Comparison of ENCODE assay signal across 8 mouse cellular contexts in the genomic region with DNA sequence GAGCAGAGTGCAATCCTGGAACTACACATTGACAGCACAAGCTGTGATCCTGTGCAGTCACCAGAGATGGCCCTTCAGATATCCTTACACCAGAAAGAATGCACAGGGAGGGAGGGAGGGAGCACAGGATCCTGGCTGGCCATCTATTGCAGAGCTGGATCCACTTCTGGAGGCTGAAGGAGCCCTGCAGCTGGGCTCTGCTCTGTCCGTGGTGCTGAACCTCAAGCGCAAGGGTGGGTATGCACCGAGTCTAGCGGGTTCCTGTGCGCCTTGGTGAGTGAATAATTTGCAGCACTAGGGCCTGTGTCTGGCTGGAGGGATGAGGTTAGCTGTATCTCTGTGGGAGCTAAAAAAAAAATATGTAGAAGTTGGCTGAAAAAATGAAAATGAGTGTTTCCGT. TPM values are rescaled to one million over a fixed set of nuclear protein-coding genes. Genes with fewer than 3 reads are reported as not detected.
DNase-seq lines count a peak whose midpoint lies in the region; ATAC-seq and TF ChIP-seq lines count a peak whose summit lies in the region.

No protein-coding gene starts in this region.

- no peaks in the 10 kb centered on the region for H3K27me3 ChIP-seq in hindbrain, embryonic 10.5 days (ENCODE audit: insufficient read depth, poor library complexity, severe bottlenecking)
- H3K27me3 ChIP-seq in hindbrain, embryonic 12.5 days, result no peaks in the 10 kb centered on the region
- peaks cover 2% of the 10 kb centered on the region for H3K27me3 ChIP-seq in Patski
- H3K27me3 ChIP-seq in embryonic facial prominence, embryonic 15.5 days, result no peaks in the 10 kb centered on the region
- H3K27me3 ChIP-seq in forebrain, embryonic 16.5 days (replicated peaks; ENCODE audit: control insufficient read depth, insufficient read depth, low read length), result no peaks in the 10 kb centered on the region

- no peak overlapping the region for H3K27ac ChIP-seq in hindbrain, embryonic 10.5 days
- no peak overlapping the region for H3K27ac ChIP-seq in hindbrain, embryonic 12.5 days
- H3K27ac ChIP-seq in embryonic facial prominence, embryonic 15.5 days (replicated peaks), result no peak overlapping the region
- H3K27ac ChIP-seq in forebrain, embryonic 16.5 days (ENCODE audit: low read length), result no peak overlapping the region

- no peak for TF ChIP-seq CTCF in Patski (IDR thresholded peaks at IDR 0.05)

- in situ Hi-C loops in Patski (cut with MboI; ENCODE audit: low pct_unique_long_range_greater_than_20kb), result no loop called here

- no peaks in the 10 kb centered on the region for H3K36me3 ChIP-seq in hindbrain, embryonic 10.5 days
- H3K36me3 ChIP-seq in hindbrain, embryonic 12.5 days, result no peaks in the 10 kb centered on the region
- no peaks in the 10 kb centered on the region for H3K36me3 ChIP-seq in embryonic facial prominence, embryonic 15.5 days
- H3K36me3 ChIP-seq in forebrain, embryonic 16.5 days (ENCODE audit: control insufficient read depth, insufficient read depth), result no peaks in the 10 kb centered on the region

- H3K4me1 ChIP-seq in hindbrain, embryonic 10.5 days (replicated peaks), result no peaks in the 10 kb centered on the region
- no peaks in the 10 kb centered on the region for H3K4me1 ChIP-seq in hindbrain, embryonic 12.5 days
- H3K4me1 ChIP-seq in embryonic facial prominence, embryonic 15.5 days, result no peaks in the 10 kb centered on the region
- no peaks in the 10 kb centered on the region for H3K4me1 ChIP-seq in forebrain, embryonic 16.5 days (replicated peaks; ENCODE audit: control insufficient read depth, insufficient read depth, low read length)

- CTCF ChIA-PET in Patski (lab: Charles Lee), result no interaction called here

- POLR2A ChIA-PET in Patski (lab: Charles Lee), result no interaction called here

- no peak overlapping the region for H3K4me3 ChIP-seq in hindbrain, embryonic 10.5 days
- H3K4me3 ChIP-seq in hindbrain, embryonic 12.5 days, result no peak overlapping the region
- H3K4me3 ChIP-seq in embryonic facial prominence, embryonic 15.5 days (replicated peaks), result no peak overlapping the region
- no peak overlapping the region for H3K4me3 ChIP-seq in forebrain, embryonic 16.5 days (replicated peaks; ENCODE audit: low read length)

- H3K9me3 ChIP-seq in hindbrain, embryonic 10.5 days, result no peaks in the 10 kb centered on the region
- H3K9me3 ChIP-seq in hindbrain, embryonic 12.5 days (replicated peaks), result no peaks in the 10 kb centered on the region
- H3K9me3 ChIP-seq in embryonic facial prominence, embryonic 15.5 days (replicated peaks), result no peaks in the 10 kb centered on the region
- no peaks in the 10 kb centered on the region for H3K9me3 ChIP-seq in forebrain, embryonic 16.5 days (ENCODE audit: control insufficient read depth, low read length)

- ATAC-seq in hindbrain, embryonic 12.5 days (ENCODE audit: low FRiP score), result no peak
- peak; percentile 69 for ATAC-seq in Patski
- ATAC-seq in embryonic facial prominence, embryonic 15.5 days (ENCODE audit: insufficient number of reproducible peaks, low FRiP score, low TSS enrichment, low read depth), result peak; percentile 69; the same call in 1 of the 2 replicates
- no peak for ATAC-seq in forebrain, embryonic 16.5 days

- no peak overlapping the region for H3K4me2 ChIP-seq in hindbrain, embryonic 12.5 days (replicated peaks)
- no peak overlapping the region for H3K4me2 ChIP-seq in embryonic facial prominence, embryonic 15.5 days (replicated peaks)
- no peak overlapping the region for H3K4me2 ChIP-seq in forebrain, embryonic 16.5 days (ENCODE audit: low read length)

- DNase-seq in hindbrain, embryonic 10.5 days (ENCODE audit: low spot score), result peak; percentile 81
- DNase-seq in Patski (ENCODE audit: low read depth, low spot score), result peak; percentile 50
- DNase-seq in kidney, adult 8-10 months, result peak; percentile 20 to 52
- peak; percentile 74 to 76 for DNase-seq in lung, postnatal 4 days
- peak; percentile 76 for DNase-seq in yolk sac, embryonic 10.5 days (ENCODE audit: low spot score)

- 11% methylated on average over 6 of the region's 6 CpGs for WGBS in hindbrain, embryonic 10.5 days
- WGBS in hindbrain, embryonic 12.5 days, result 13% methylated on average over 6 of the region's 6 CpGs
- 9% methylated on average over 6 of the region's 6 CpGs for WGBS in embryonic facial prominence, embryonic 15.5 days
- 12% methylated on average over 6 of the region's 6 CpGs for WGBS in forebrain, embryonic 16.5 days

- no peak overlapping the region for H3K9ac ChIP-seq in hindbrain, embryonic 12.5 days
- no peak overlapping the region for H3K9ac ChIP-seq in embryonic facial prominence, embryonic 15.5 days
- H3K9ac ChIP-seq in forebrain, embryonic 16.5 days (replicated peaks; ENCODE audit: low read depth, low read length), result no peak overlapping the region

RNA-seq across cellular contexts. Expression of a gene that starts 12.4 kb away (rescaled TPM):
- 0.14 and 0.21 TPM in 2 replicates for polyA plus RNA-seq in hindbrain, embryonic 10.5 days (2016; fragmentation: Nextera tagmentation; extraction: Ambion mirVana)
- polyA plus RNA-seq in hindbrain, embryonic 12.5 days (2016; fragmentation: Nextera tagmentation; extraction: Ambion mirVana), result 0.80 and 1.4 TPM in 2 replicates
- 0.08 TPM for polyA plus RNA-seq in Patski (2021)
- 0.03 and 0.05 TPM in 2 replicates for polyA plus RNA-seq in embryonic facial prominence, embryonic 15.5 days (2015; fragmentation: Nextera tagmentation; extraction: Ambion mirVana)
- polyA plus RNA-seq in forebrain, embryonic 16.5 days (2015; fragmentation: Nextera tagmentation; extraction: Ambion mirVana), result 0.09 and 0.20 TPM in 2 replicates

Comparison
In these comparisons a context has a peak if more than half of its experiments do, and no peak if none do; other contexts are left out.
1. ATAC-seq: peak in Patski (single experiment) and embryonic facial prominence, embryonic 15.5 days (single experiment); none in hindbrain, embryonic 12.5 days (single experiment) and forebrain, embryonic 16.5 days (single experiment).
2. Peak in every context shown above with its lines, with median percentiles within 50 percentile points of each other: DNase-seq.